In the genomic region with DNA sequence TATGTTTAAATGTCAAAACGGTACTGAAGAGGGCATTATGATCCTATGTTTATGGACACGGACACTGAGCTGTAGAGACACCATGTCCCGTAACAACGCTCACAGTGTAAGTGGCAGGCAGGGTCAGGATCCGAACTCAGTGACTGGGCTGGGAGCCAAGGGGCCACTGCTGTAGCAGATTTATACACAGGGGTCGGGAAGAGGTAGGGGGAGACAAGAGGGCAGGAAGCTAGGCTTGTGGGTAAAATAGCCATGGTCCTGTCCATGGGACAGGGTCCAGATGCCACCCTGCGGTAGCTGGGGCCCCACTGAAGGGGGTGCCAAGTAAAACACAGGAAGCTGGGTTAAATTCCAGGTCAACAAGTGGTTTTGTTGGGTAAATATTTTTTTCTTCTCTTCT, we compare ENCODE assay signal across 13 mouse cellular contexts. TPM values are rescaled to one million over a fixed set of nuclear protein-coding genes. Genes with fewer than 3 reads are reported as not detected.
DNase-seq lines count a peak whose midpoint lies in the region; ATAC-seq and TF ChIP-seq lines count a peak whose summit lies in the region.
"Had no signal": no experiment of that assay in that cellular context is flagged by ENCODE, and none has a peak within 500 bp of the region (broad histone marks: within the 10 kb centered on the region; RNA-seq: fewer than 3 reads in every experiment).

No protein-coding gene starts in this region.

- peaks cover 5% of the 10 kb centered on the region; the same call in 1 of the 2 replicates for H3K4me1 ChIP-seq in liver, postnatal 0 days (ENCODE audit: insufficient read depth)
- H3K4me1 ChIP-seq in liver, embryonic 11.5 days (replicated peaks; ENCODE audit: control insufficient read depth, insufficient read depth, low read length) = peaks cover 3% of the 10 kb centered on the region; the same call in 1 of the 2 replicates

- H3K4me2 ChIP-seq in liver, postnatal 0 days (ENCODE audit: low read depth, low read length) = peak overlapping the region; percentile 51
- H3K4me2 ChIP-seq in liver, embryonic 11.5 days = no peak overlapping the region
- H3K4me2 ChIP-seq: midbrain, embryonic 12.5 days had no signal

- ATAC-seq in liver, postnatal 0 days = no peak
- no peak for ATAC-seq in liver, embryonic 11.5 days (replicated peaks; ENCODE audit: low FRiP score)
- ATAC-seq: forebrain, postnatal 0 days had no signal

- H3K36me3 ChIP-seq in liver, postnatal 0 days (replicated peaks; ENCODE audit: insufficient read depth, low read length) = no peaks in the 10 kb centered on the region
- H3K36me3 ChIP-seq in liver, embryonic 11.5 days (ENCODE audit: control insufficient read depth, insufficient read depth, low read length) = no peaks in the 10 kb centered on the region

- H3K27ac ChIP-seq in gastrocnemius, adult 2 months = 0 out of 2 replicates have a peak overlapping the region, but pooled peaks have one; percentile 78
- peak overlapping the region; percentile 89 for H3K27ac ChIP-seq in liver, postnatal 0 days (ENCODE audit: low read depth)
- H3K27ac ChIP-seq in liver, embryonic 11.5 days (ENCODE audit: low read depth, low read length) = no peak overlapping the region
- H3K27ac ChIP-seq: liver, embryonic 14.5 days; midbrain, embryonic 12.5 days had no signal

- H3K4me3 ChIP-seq in gastrocnemius, adult 2 months = no peak overlapping the region
- H3K4me3 ChIP-seq in liver, postnatal 0 days (ENCODE audit: low read depth, low read length) = peak overlapping the region; percentile 33
- no peak overlapping the region for H3K4me3 ChIP-seq in liver, embryonic 11.5 days (ENCODE audit: low read depth, low read length)
- H3K4me3 ChIP-seq: midbrain, embryonic 12.5 days had no signal

- WGBS in liver, postnatal 0 days (ENCODE audit: insufficient replicate concordance) = 45% methylated on average over 7 of the region's 7 CpGs
- WGBS in liver, embryonic 11.5 days = 65% methylated on average over 7 of the region's 7 CpGs

- peak overlapping the region; percentile 12; the same call in 1 of the 2 replicates for H3K9ac ChIP-seq in liver, postnatal 0 days (replicated peaks)
- no peak overlapping the region for H3K9ac ChIP-seq in liver, embryonic 11.5 days (ENCODE audit: low read depth, low read length)
- H3K9ac ChIP-seq: forebrain, postnatal 0 days; liver, embryonic 14.5 days; midbrain, embryonic 12.5 days had no signal

- no peaks in the 10 kb centered on the region for H3K9me3 ChIP-seq in liver, postnatal 0 days (ENCODE audit: low read length)
- no peaks in the 10 kb centered on the region for H3K9me3 ChIP-seq in liver, embryonic 11.5 days (ENCODE audit: control insufficient read depth, low read length)
- H3K9me3 ChIP-seq: midbrain, embryonic 12.5 days had no signal

- TF ChIP-seq CTCF in gastrocnemius, adult 2 months (IDR thresholded peaks at IDR 0.05) = no peak
- no peak for TF ChIP-seq CTCF in liver, postnatal 0 days (IDR thresholded peaks at IDR 0.05; ENCODE audit: low read depth)

- no peaks in the 10 kb centered on the region for H3K27me3 ChIP-seq in liver, postnatal 0 days (ENCODE audit: insufficient read depth, low read length)
- H3K27me3 ChIP-seq in liver, embryonic 11.5 days (replicated peaks; ENCODE audit: control insufficient read depth, insufficient read depth, low read length) = no peaks in the 10 kb centered on the region
- H3K27me3 ChIP-seq: midbrain, embryonic 12.5 days had no signal

- no peak for DNase-seq in gastrocnemius, adult 2 months
- no peak for DNase-seq in gastrocnemius, postnatal 14 days
- peak; percentile 32 for DNase-seq in liver, postnatal 0 days
- DNase-seq in liver, embryonic 11.5 days (ENCODE audit: low spot score) = no peak
- DNase-seq in kidney, postnatal 4 days = peak; percentile 54 to 60
- no peak for DNase-seq in cerebellum, postnatal 4 days (ENCODE audit: low spot score in 2 of 2)
- no peak for DNase-seq in MN1 (ENCODE audit: low spot score)
- DNase-seq in frontal cortex, postnatal 25 days (ENCODE audit: low spot score in 2 of 2) = no peak
- DNase-seq: cerebellum, adult 11-12 months; forebrain, postnatal 0 days; gastrocnemius, postnatal 36 days had no signal

- intact Hi-C loops in gastrocnemius, adult 2 months (cut with DNase I) = loop anchor here (5.0 kb wide), 2 partner anchors 34 to 59 kb away; no protein-coding TSS in a partner anchor
- intact Hi-C loops in gastrocnemius, postnatal 14 days (cut with DNase I; ENCODE audit: low total_unique reads) = no loop called here

- TF ChIP-seq EP300 in liver, postnatal 0 days (IDR thresholded peaks at IDR 0.05; ENCODE audit: low read depth) = no peak

RNA-seq across cellular contexts. Expression of gene Arhgef10l, which starts 49.6 kb away (rescaled TPM):
- total RNA-seq in gastrocnemius, adult 2 months (2021) = 10 to 100 TPM; 50.9 to 66.3 TPM
- 10 to 100 TPM; 39.2 to 49.0 TPM for total RNA-seq in gastrocnemius, postnatal 14 days (2021)
- 6.3 and 7.6 TPM in 2 replicates for polyA plus RNA-seq in liver, postnatal 0 days (2015; fragmentation: Nextera tagmentation; extraction: Ambion mirVana)
- polyA plus RNA-seq in liver, embryonic 11.5 days (2014; fragmentation: Nextera tagmentation; extraction: Ambion mirVana) = 5.0 and 6.7 TPM in 2 replicates

Comparison
In these comparisons a context has a peak if more than half of its experiments do, and no peak if none do; other contexts are left out.
1. DNase-seq: peak in liver, postnatal 0 days (single experiment) and kidney, postnatal 4 days (2 of 2); none in gastrocnemius, adult 2 months (single experiment), gastrocnemius, postnatal 14 days (single experiment), liver, embryonic 11.5 days (single experiment), cerebellum, postnatal 4 days (0 of 2), MN1 (single experiment) and frontal cortex, postnatal 25 days (0 of 2).